Mouse (Mus musculus): ENCODE results near the gene Arl8a. TPM values are rescaled to one million over a fixed set of nuclear protein-coding genes. Genes with fewer than 3 reads are reported as not detected.
A peak's percentile ranks its signal among the peaks of the same experiment; 100 is the strongest.

The Arl8a gene
- total RNA-seq, 2 experiments from 2014 or later, result 11.9 to 22.3 TPM

DNA sequence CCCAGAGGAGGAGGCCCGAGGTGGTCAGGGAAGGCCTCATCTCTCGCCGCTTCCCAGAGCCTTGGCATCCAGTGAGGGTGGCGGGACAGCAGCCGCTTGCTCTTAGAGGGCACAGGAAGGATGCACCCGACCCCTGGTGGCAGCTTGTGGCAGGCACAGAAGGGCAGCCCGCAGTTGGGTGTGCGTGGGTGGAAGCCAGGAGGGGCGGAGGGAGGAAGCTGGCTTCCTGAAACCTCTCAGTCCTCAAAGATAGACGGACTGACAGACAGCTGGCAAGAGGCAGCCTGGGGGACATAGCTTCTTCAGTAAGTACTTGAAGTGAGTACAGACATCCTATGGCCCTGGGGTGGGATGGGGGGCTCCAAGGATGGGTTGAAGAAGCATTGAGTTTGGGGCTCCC lies 14.2 kb upstream of the Arl8a start, which contains the start of gene Ptpn7:
TSS of gene Ptpn7 (plus strand) at position 228 of the 400 bp plus-strand sequence.
- peak; percentile 84 for ATAC-seq (replicated peaks; ENCODE audit: low FRiP score, poor library complexity, severe bottlenecking)

DNA sequence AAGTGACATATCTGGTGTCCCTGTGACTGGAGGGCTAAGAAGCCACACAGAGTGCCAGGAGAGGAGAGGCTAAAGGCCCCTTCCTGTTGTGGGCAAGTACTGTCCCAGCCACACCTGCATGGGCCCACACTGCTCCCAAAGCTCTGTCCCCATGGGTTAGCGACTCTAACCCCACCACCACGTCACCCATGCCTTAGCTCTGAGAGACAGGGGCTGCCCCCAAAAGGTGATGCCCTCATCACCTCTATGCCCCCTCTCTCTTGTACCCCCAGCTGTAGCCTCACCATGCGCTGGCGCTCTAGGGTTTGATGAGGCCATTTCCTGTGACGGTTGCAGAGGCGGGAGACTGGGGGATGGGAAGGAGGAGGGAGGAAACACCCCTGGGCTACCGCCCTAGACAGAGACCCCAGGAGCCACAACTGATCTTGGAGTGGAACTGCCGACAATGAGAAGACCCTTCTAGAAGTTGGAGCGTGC lies 13.7 kb upstream of the Arl8a start:
- ATAC-seq (replicated peaks; ENCODE audit: low FRiP score, poor library complexity, severe bottlenecking), result peak; percentile 7; the same call in 1 of the 2 replicates

DNA sequence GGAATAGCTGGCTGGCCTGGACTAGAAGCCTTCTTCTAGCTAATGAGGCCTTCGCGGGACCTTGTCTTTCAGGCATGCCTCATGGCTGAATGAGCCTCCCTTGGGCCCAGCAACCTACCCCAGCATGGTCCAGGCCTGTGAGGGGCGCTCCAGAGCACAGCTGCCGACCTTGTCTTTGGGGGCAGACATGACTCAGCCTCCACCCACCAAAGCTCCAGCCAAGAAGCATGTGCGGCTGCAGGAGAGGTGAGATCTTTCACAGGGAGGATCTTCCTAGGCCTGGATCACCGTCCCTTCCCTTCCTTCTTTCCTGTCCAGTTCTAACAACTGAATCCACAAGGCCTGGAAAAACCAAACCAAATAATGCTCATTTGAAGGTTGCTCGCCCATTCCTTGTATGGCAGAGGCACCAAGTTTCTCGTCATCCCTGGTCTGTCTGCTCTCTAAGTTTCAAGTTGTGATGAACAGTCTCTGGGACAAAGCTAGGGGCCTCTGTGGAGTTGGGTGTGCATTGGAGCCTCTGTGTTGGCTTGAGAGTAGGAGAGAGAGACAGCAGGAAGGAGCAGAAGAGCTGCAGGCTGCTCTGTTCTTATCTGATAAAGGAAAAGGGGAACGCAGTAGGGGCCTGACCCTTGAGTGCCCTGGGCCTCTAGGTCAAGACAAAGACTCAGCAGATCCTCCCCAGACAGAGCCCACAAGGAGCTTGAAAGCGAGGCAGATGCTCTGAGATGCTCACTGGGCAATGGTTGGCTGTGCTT lies 12.8 kb upstream of the Arl8a start:
- ATAC-seq (replicated peaks; ENCODE audit: low FRiP score, poor library complexity, severe bottlenecking), result 0 out of 2 replicates have a peak, but pooled peaks have one; percentile 8

DNA sequence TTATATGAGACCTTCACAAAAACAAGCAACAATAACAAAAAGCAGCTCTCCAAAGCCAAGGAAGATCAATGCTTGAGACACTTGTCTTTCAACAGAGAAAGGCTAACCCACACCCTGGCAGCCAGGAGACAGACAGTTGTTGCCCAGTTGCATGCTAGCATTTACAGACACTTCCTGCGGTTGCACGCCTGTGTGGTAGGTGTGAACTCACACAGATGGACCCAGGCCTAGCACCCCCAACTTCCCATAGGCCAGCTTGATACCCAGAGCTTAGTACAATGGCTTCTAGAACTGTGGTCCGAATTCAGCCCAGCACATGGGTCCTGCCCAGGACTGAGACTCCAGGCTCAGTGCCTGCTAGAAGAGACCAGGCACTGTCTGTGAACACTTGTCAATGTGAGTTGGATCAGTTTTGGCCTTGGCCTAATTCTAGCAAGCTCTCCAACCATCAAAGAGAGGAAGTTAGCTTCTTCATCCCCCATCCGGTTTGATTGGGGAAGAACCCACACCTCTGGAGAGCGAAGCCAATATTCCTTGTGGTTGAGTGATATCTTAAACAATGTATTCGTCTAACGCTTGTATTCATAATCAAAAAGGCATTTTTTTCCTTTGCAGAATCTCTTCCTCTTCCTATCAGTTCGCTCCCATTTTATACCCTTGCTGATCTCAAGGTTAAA lies 11.4 kb upstream of the Arl8a start:
- no peak for ATAC-seq (replicated peaks; ENCODE audit: low FRiP score, poor library complexity, severe bottlenecking)

DNA sequence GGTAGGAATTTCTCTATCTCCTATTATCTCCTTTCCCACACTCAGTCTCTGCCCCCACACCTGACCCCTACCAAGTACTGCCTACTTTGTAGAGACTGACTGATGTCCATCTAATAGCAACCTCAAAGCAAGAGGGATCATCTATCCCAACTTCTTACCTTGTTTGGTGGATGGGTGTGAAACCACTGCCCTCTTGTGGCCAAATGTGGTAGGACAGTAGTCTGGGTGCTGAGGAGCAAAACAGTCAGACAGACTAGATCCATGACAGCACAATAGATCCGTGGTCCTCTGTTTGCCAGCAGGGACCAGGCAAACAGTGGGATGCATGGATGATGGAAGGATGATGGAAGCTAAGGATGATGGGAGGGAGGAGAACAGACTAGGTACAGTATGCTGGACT lies 10.1 kb upstream of the Arl8a start:
- peak; percentile 72 for ATAC-seq (replicated peaks; ENCODE audit: low FRiP score, poor library complexity, severe bottlenecking)

DNA sequence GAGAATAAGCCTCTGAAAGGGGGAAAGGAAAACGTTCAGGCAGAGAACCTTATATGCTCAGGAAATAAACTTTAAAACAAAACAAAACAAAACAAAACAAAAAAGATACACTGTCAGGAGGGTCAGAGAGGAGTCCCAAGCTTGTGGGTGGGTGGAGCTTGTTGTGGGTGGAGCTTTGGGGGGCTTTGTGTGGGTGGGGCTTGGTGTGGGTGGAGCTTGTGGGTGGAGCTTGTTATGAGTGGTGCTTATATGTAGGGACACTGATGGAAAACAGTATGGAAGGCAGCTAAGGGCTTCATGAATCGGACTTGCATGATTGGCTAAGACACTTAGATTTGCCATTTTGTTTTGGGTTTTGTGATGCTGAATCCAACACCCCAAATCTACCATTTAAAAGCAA lies 6.7 kb upstream of the Arl8a start:
- ATAC-seq (replicated peaks; ENCODE audit: low FRiP score, poor library complexity, severe bottlenecking), result no peak

DNA sequence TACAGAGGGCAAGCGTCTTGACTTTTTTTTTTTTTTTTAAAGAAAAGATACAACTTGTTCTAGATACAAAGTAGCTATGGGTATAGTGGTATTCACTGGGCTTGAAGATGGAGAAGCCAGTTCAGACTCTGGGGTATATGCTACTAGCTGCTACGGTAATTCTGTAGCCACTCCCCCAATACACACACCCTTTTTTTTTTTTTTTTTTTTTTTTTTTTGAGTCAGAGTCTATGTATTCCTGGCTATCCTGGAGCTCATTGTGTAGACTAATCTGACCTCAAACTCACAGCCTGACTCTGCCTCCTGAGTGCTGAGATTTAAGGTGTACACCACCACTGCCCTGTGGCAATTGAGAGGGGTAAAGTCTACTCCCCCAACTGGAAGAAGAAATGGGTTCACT lies 4.2 kb upstream of the Arl8a start:
- ATAC-seq (replicated peaks; ENCODE audit: low FRiP score, poor library complexity, severe bottlenecking), result no peak

DNA sequence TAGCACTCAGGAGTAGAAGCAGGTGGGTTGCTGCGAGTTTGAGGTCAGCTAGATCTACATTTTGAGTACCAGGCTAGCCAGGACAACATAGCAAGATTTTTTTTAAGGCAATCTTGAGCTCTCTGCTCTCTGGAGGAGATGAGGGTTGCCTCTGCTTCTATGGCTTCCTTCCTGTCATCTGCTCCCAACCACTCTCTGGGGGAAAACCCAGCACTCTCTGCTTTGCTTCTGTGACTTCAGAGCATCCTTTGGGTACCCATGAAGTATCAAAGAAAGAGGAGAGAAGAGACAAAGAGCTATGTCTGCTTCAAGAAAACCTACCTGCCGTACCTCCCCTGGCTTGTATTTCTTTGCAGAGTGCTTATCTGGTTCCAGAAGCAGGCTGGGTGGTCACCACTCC lies 2.7 kb upstream of the Arl8a start:
- no peak for ATAC-seq (replicated peaks; ENCODE audit: low FRiP score, poor library complexity, severe bottlenecking)

DNA sequence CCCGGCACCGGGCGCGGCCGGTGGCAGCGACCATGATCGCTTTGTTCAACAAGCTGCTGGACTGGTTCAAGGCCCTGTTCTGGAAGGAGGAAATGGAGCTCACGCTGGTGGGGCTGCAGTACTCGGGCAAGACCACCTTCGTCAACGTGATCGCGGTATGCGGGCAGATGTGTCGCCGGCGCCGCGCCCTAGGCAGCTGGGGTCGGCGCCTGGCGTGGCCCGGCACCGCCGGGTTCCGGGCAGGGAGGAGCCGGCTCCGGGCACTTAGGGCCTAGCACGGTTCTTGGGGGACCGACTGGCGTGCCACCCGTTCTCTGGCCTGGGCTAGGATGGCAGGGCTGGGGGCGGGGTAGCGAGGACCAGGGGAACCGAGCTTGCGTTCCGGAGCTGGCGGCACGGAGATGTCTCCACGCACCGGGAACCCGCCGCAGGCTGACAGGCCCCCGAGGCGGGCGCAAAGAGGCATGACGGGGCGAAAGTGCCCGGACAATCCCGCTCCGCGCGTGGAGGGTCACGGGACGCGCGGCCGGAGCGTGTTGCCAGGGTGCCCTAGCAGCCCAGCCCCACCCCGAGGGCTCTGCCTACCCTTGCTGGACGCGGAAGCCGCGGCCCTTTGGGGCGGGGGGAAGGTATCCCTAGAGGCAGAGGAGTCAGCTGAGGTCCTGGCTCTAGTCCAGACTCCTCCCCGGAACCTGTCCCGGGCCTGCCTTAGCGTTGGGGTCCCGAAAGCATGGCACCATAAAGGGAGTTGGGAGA lies 500 bp downstream of the Arl8a start:
- peak; percentile 62 for ATAC-seq (replicated peaks; ENCODE audit: low FRiP score, poor library complexity, severe bottlenecking)

DNA sequence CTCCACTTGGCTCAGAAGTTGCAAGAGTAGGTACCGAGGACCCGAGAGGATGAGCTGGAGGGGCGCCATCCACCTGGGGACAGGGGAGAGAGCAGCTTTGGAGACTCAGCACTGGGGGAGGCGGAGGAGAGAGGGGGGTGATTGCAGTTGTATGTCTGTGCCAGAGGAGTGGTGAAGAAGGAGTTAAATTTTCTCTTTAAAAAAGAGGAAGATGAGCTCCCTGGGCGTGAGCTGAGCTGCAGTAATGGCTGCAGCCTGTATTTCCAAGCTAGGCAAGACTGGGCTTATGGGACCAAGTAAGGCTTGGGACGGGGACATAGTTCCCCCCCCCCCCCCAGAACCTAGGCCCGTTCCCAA lies 1.1 kb downstream of the Arl8a start:
- 0 out of 2 replicates have a peak, but pooled peaks have one; percentile 1 for ATAC-seq (replicated peaks; ENCODE audit: low FRiP score, poor library complexity, severe bottlenecking)

DNA sequence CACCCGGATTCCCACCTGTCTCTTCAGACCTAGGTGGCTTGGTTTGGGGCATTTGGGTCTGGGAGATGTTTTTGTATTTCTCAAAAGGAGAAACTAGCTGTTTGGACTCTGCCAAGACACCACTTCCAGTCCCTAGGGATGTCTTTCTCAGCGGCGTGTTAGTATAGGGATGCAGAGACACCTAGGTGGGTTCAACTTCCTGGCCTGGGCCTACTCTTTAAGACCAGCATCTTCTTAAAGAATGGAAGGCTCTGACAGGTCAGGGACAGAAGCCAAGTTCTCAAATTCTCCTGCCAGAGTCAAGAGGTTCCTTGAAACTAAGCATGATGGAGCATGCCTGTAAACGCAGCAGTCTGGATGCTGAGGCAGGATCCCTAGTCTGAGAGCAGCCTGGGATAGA lies 1.9 kb downstream of the Arl8a start:
- no peak for ATAC-seq (replicated peaks; ENCODE audit: low FRiP score, poor library complexity, severe bottlenecking)

DNA sequence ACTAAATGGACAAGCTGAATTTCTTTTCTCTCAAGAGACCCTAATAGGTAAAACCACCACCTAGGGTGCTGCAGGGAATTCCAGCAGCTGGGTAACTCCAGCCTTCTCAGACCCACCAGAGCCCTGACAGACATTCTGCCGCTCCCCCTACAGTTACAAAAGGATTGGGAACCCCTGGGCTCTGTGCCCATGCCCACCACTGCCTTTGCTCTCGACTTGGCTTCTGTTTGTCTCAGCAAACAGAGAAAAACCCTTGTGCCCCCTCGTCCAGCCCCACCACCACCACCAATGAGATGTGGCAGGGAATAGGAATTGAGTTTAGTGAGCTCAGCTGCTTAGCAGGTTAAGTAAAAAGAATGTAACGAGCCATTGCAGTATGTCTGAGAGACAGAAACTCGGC lies 2.4 kb downstream of the Arl8a start:
- no peak for ATAC-seq (replicated peaks; ENCODE audit: low FRiP score, poor library complexity, severe bottlenecking)

DNA sequence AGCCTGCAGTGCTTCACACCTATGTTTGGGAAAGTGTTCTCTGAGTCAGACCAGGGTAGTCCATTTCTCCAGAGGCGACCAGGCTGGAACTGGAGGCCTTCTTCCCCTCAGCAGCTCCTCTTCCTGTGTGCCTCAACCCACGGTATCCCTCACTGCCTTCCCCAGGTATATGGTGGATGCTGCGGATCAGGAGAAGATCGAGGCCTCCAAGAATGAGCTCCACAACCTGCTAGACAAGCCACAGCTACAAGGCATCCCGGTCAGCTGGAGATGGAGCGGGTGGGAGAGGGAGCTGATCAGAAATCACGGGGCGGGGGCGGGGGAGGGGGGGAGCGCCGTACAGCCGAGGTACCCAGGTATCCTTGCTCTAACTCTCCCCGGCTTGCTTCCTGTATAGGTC lies 7.4 kb downstream of the Arl8a start:
- no peak for ATAC-seq (replicated peaks; ENCODE audit: low FRiP score, poor library complexity, severe bottlenecking)

DNA sequence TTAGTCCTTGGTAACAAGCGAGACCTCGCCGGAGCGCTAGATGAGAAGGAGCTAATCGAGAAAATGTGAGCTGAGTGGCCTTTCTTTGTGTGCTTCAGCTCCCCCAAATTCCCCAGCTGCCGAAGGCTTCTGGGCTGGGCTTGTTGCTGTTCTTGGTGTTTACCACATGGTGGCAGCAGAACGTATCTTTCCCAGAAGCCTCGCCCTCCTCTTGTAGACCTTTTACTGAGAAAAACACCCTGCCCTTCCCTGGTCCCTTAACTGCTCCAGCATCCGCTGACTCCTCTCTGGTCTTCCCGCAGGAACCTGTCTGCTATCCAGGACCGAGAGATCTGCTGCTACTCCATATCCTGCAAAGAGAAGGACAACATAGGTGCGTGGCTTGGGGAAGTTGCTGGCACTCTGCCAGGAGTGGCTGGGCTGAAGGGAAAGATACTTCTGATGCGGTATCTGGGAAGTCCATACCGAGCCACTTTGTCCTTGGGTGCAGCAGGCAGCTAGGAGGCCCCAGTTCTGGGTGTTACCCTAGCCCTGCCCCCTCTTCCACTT lies 7.9 kb downstream of the Arl8a start:
- ATAC-seq (replicated peaks; ENCODE audit: low FRiP score, poor library complexity, severe bottlenecking), result peak; percentile 95

DNA sequence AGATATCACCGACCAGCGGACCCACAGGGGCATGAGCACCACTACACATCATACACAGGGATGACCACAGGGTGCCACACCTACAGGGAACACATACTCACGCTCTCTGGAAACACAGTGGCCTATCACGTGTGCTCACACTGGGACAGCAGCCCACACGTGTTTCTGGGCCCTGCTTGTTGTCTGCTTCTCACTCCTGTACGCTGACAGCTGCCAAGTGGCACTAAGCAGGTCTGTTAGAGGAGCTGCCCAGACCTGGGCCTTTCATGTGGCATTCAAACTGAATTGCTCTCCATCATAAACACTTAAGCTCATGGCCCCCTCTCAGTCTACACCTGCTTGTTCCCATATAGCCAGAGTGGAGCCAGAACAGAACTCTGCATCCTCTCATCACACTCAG lies 9.7 kb downstream of the Arl8a start:
- ATAC-seq (replicated peaks; ENCODE audit: low FRiP score, poor library complexity, severe bottlenecking), result no peak

DNA sequence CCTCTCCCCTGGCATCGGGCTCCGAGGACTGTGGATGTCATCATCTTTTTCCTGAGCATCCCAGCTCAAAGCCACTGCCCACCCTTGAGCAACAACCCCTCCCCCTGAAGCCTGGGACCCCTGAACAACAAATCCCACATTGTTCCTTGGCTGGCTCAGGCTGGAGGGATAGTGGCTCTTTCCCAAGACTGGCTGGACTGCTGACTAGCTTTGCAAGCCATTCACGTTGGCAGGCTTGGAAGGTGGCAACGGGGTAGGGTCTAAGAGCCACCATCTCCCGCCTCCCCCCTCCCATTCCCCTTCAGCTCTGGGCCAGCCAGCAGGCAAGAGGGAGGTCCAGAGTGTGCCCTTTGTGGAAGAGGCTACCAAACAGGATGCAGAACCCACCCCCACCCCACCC lies 12.0 kb downstream of the Arl8a start:
- ATAC-seq (replicated peaks; ENCODE audit: low FRiP score, poor library complexity, severe bottlenecking), result no peak

DNA sequence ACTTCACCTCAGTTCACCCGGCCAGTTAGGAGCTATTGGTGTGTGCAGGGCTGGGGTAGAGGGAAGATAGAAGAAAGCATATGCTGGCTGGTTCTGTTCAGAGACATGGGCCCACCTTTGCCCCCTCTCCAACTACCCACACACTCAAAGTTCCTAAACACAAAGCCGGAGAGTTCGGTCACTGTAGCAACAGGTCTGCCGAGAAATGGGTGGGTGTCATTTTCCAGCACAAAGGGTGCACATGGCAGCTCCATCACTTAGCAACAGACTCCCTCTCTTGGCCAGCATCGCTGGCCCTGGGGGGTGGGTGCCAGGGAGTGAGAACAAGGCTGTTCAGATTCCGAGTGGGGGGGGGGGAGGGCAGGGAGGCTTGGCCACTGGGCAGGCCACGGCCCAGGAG lies 12.4 kb downstream of the Arl8a start:
- ATAC-seq (replicated peaks; ENCODE audit: low FRiP score, poor library complexity, severe bottlenecking), result no peak

DNA sequence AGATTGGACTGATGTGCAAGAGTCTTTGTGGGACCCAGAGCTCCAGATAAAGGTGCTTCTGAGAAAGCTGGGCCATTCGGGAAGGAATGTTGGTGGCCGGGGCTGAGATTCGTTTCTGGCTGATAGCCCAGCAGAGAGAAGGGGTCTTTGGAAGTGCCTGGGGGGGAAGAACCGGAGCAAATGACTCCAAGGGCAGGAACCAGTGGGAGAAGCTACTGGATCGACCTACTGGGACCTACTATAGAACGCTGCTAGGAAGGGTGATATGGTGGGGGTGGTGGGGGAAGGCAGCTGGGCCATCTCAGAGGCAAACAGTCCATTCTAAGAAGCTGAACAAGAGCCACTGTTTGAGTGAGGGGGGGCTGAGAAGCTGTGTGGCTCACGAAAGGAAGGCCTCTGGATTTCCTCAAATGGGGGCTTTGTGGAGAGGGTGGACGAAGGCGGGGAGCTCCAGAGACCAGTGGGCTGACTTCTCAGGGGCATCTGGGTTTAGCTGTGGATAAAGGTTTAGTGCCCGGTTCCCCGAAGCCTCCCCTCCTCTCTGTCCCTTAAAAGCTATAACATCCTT lies 13.0 kb downstream of the Arl8a start:
- no peak for ATAC-seq (replicated peaks; ENCODE audit: low FRiP score, poor library complexity, severe bottlenecking)

DNA sequence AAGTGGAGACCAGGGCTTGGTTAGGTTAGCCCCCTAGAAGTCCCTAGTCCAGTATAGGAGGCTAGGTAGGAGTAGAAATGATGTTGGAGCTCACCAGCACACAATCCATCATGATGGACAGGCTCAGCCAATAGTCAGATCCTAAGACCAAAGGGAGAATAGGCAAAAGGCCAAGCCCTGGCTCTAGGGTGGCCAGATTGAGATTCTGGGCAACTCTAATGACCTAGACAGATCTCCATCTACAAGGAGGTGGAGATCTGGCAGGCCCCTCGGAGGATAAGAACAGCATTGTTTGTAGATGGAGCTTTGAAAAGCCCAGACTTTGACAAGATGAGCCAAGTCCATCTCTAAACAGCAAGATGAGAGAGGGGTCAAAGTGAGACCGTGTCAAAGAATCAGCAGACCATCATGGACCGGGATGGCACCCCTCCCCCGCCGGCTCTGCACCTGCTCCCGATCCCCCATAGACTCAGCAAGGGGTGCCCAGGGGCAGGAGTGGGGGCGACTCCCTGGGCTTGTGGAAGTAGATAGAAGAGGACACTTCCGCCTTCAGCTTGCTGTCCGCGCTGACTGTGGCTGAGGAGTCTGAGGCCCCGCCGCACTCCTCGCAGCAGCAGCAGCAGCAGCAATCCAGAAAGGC lies 13.9 kb downstream of the Arl8a start:
- ATAC-seq (replicated peaks; ENCODE audit: low FRiP score, poor library complexity, severe bottlenecking), result no peak

DNA sequence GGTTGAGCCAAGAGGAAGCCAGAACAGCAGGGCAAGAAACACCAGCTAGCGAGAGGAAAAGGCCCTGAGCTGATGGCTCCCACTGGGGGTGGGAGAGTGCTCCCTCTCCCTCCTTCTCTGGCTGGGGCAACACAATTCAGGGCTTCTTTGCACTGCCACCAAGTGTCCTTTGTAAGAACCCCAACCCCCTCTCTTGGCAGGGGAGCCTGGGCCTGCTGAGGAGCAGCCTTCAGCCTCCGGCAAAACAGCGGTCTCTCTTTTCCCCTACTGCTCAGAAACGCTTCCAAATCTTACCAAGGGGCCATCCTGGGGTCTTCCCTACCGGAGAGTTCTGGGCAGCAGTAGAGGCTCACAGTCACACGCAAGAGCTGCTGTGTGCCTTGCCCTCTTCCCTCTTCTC lies 16.1 kb downstream of the Arl8a start:
- no peak for ATAC-seq (replicated peaks; ENCODE audit: low FRiP score, poor library complexity, severe bottlenecking)
